Mouse (Mus musculus): Measurements from ENCODE around the gene Slc27a1.

Gene Slc27a1

GRCm38 (mm10) chr8:71579476-71579875, 10.8 kb downstream of the Slc27a1 start:
- in situ Hi-C loops (cut with MboI, MseI) = no loop called here

- in situ Hi-C loops (cut with MboI, MseI) = no loop called here
Observed at GRCm38 (mm10) chr8:71580201-71580600, 11.5 kb downstream of the Slc27a1 start.

GRCm38 (mm10) chr8:71586891-71587290, 18.2 kb downstream of the Slc27a1 start:
- in situ Hi-C loops (cut with MboI, MseI) = no loop called here

GRCm38 (mm10) chr8:71588762-71589161, 20.1 kb downstream of the Slc27a1 start:
- in situ Hi-C loops (cut with MboI, MseI) = no loop called here

- in situ Hi-C loops (cut with MboI, MseI) = no loop called here
Observed at GRCm38 (mm10) chr8:71591017-71591416, 22.3 kb downstream of the Slc27a1 start.

GRCm38 (mm10) chr8:71591471-71592373, 23.0 kb downstream of the Slc27a1 start, which contains the start of gene Pgls:
Pgls (plus strand) TSS chr8:71592176.
- in situ Hi-C loops (cut with MboI, MseI) = no loop called here

- in situ Hi-C loops (cut with MboI, MseI) = no loop called here
Observed at GRCm38 (mm10) chr8:71592374-71593170, 23.9 kb downstream of the Slc27a1 start.

- in situ Hi-C loops (cut with MboI, MseI) = no loop called here
Observed at GRCm38 (mm10) chr8:71593556-71594323, 25.1 kb downstream of the Slc27a1 start.

GRCm38 (mm10) chr8:71594324-71594722, 25.6 kb downstream of the Slc27a1 start:
- in situ Hi-C loops (cut with MboI, MseI) = no loop called here

GRCm38 (mm10) chr8:71595862-71596261, 27.2 kb downstream of the Slc27a1 start:
- in situ Hi-C loops (cut with MboI, MseI) = no loop called here

- in situ Hi-C loops (cut with MboI, MseI) = no loop called here
Observed at GRCm38 (mm10) chr8:71596384-71596783, 27.7 kb downstream of the Slc27a1 start.

GRCm38 (mm10) chr8:71596798-71597197, 28.1 kb downstream of the Slc27a1 start:
- in situ Hi-C loops (cut with MboI, MseI) = no loop called here

GRCm38 (mm10) chr8:71597451-71597850, 28.8 kb downstream of the Slc27a1 start, which contains the start of gene Fam129c:
Fam129c (plus strand) TSS chr8:71597648.
- in situ Hi-C loops (cut with MboI, MseI) = no loop called here

GRCm38 (mm10) chr8:71598375-71598774, 29.7 kb downstream of the Slc27a1 start:
- in situ Hi-C loops (cut with MboI, MseI) = no loop called here

GRCm38 (mm10) chr8:71598841-71599240, 30.2 kb downstream of the Slc27a1 start:
- in situ Hi-C loops (cut with MboI, MseI) = no loop called here

- in situ Hi-C loops (cut with MboI, MseI) = loop anchor here (5.0 to 25.0 kb wide), 2 partner anchors 40 to 1760 kb away; partner anchors contain the start of gene Large1
Observed at GRCm38 (mm10) chr8:71601939-71602665, 33.4 kb downstream of the Slc27a1 start.

- in situ Hi-C loops (cut with MboI, MseI) = loop anchor here (5.0 to 25.0 kb wide), 2 partner anchors 40 to 1760 kb away; partner anchors contain the start of gene Large1
Observed at GRCm38 (mm10) chr8:71602666-71603334, 34.1 kb downstream of the Slc27a1 start.

GRCm38 (mm10) chr8:71604021-71604420, 35.3 kb downstream of the Slc27a1 start:
- in situ Hi-C loops (cut with MboI, MseI) = loop anchor here (5.0 to 25.0 kb wide), 2 partner anchors 42 to 1758 kb away; partner anchors contain the start of gene Large1

GRCm38 (mm10) chr8:71610822-71611651, 42.4 kb downstream of the Slc27a1 start, which contains the start of gene Colgalt1:
Colgalt1 (plus strand) TSS chr8:71610998.
- in situ Hi-C loops (cut with MboI, MseI) = loop anchor here (25.0 kb wide), 1 partner anchor 1751 kb away; the partner anchor contains the start of gene Large1

All from T-helper 1 cell (primary cell).